Mouse (Mus musculus) liver, postnatal 0 days (tissue): ENCODE results near the gene Ica1l.

Source experiments
- CTCF ChIP-seq: sonication (generic); IDR thresholded peaks from 2 replicates; pipeline ENCODE4 v1.5.1; 2016; ENCODE audit warnings: antibody characterized with exemption, low read depth
- EP300 ChIP-seq: IDR thresholded peaks from 2 replicates; pipeline ENCODE4 v1.6.1; 2016; ENCODE audit warnings: antibody characterized with exemption, low read depth, mild to moderate bottlenecking

DNA sequence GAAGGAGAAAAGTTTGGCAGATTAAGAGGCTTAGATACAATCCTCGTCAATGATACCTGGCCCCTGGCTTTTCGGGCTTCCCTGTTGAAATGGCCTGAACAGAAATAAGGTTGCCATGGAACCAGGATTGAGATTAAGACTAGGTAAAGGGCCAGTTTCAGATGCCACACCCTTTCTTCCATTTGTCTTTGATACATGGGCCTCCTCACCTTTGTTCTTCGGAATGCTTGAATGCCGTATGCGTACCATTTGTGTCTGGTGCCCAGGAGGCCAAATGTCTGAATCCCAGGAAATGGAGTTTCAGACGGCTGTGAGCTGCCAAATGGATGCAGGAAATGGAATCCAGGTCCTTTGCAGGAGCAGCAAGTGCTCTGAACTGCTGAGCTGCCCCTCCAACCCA lies 33.4 kb upstream of the Ica1l start:
- TF ChIP-seq EP300 (no peak), CTCF (no peak)
